Mouse (Mus musculus) cerebellum, adult 2 months (tissue): Measurements from ENCODE around the gene Ube3b. TPM values are rescaled to one million over a fixed set of nuclear protein-coding genes. Genes with fewer than 3 reads are reported as not detected.
A peak's percentile ranks its signal among the peaks of the same experiment; 100 is the strongest.

Experiments
- DNase-seq, 2 experiments: peaks; one replicate each; pipeline ENCODE4 v3.0.0; 2021
- H3K27ac ChIP-seq: fragments of 200-500 bp; 2 replicates; pipeline ENCODE4 v1.5.1; 2012; ENCODE audit warnings: low read length, control low read depth, inconsistent platforms; ENCODE audit not compliant: insufficient read depth
- H3K27me3 ChIP-seq: fragments of 200-500 bp; 2 replicates; pipeline ENCODE4 v1.6.1; 2012; ENCODE audit warnings: inconsistent platforms, mild to moderate bottlenecking, low read length, moderate library complexity; ENCODE audit not compliant: control insufficient read depth, insufficient read depth
- H3K4me1 ChIP-seq: fragments of 200-500 bp; 2 replicates; pipeline ENCODE4 v1.6.1; 2011; ENCODE audit warnings: low read length; ENCODE audit not compliant: control insufficient read depth, insufficient read depth
- H3K4me3 ChIP-seq: fragments of 200-500 bp; replicated peaks from 2 replicates; pipeline ENCODE3; 2011; ENCODE audit warnings: mild to moderate bottlenecking, low read depth, low read length, control low read depth; ENCODE audit not compliant: insufficient read depth
- CTCF ChIP-seq: fragments of 200-500 bp; IDR thresholded peaks from 2 replicates; pipeline ENCODE4 v1.5.1; 2011; ENCODE audit warnings: low read depth, mild to moderate bottlenecking, control low read depth, low read length, moderate library complexity, borderline replicate concordance; ENCODE audit not compliant: insufficient read depth
- POLR2A ChIP-seq: fragments of 200-500 bp; IDR thresholded peaks from 2 replicates; pipeline ENCODE4 v1.6.1; 2011; ENCODE audit warnings: low read length, control low read depth, borderline replicate concordance; ENCODE audit not compliant: insufficient read depth
- WGBS: fragments of 180-500 bp; shearing (Covaris S2); methylation state at CpG from one replicate; pipeline ENCODE4 v1.1.7; 2018; 5-methylcytosine and 5-hydroxymethylcytosine counted together
- polyA plus RNA-seq: library from polyadenylated mRNA; depleted of rRNA; stranded (reverse); fragments of >200 nt; gene quantifications from 2 replicates; pipeline ENCODE4 v1.2.3, GENCODE M21; 2012

Gene Ube3b
- polyA plus RNA-seq, 1 experiment, result 62.9 TPM

DNA sequence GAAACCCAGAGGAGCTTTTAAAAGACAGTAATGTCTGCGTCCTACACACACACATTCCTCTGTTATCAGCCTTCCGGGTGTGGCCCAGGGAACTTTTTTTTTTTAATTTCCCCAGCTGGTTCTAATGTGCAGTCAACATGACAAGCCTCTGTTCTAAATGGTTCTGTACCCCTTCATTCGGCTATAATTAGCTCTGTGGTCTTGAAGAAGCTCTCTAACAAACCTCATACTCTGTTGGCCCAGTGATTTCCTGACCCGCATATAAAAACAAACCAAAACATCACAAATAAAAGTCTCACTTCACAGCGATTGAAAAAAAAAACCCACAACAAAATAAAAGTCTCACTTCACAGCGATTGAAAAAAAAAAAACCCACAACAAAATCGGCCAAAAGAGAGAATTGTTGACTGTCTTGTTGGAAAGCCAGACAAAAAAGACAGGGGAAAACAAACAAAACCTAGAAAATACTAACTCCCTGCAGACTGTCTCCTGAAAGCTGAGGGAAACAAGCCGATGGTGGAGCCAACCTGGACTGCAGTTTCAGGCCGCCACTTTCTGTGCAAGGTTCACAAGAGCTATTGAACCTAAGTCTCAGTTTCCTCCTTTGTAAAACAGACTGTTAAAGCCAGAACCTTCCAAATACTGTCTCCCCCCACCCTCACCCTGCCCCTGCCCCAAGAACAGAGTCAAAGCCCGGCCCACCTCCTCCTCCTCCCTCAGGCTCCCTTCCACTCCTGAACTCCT is 2.1 kb upstream of the Ube3b start:
- no peak for DNase-seq
- 68% methylated on average over 10 of the region's 10 CpGs for WGBS
- Histone ChIP-seq H3K4me3 (no peak overlapping the region), H3K27me3 (no peaks in the 10 kb centered on the region), H3K4me1 (peaks cover 5% of the 10 kb centered on the region; the same call in 1 of the 2 replicates), H3K27ac (no peak overlapping the region)
- no peak for TF ChIP-seq CTCF
- TF ChIP-seq POLR2A, result no peak

DNA sequence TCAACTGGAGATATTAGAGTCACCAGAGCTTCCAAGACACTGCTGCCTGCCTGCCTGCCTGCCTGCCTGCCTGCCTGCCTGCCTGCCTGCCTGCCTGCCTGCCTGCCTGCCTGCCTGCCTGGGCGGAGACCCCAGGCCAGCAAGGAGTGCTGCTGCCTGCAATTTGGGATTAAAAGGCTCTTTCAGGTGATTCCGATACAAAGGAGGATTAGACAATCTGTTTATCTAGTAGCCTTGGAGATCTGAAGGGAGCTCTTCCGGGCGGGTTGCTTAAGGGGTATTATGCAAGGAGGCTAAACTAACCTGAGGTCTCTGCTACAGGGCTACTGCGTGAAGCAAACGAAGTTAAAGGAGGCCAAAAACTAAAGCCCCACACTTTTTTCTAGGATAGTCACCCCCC is 1.5 kb upstream of the Ube3b start:
- WGBS, result 70% methylated on average over 6 of the region's 6 CpGs

DNA sequence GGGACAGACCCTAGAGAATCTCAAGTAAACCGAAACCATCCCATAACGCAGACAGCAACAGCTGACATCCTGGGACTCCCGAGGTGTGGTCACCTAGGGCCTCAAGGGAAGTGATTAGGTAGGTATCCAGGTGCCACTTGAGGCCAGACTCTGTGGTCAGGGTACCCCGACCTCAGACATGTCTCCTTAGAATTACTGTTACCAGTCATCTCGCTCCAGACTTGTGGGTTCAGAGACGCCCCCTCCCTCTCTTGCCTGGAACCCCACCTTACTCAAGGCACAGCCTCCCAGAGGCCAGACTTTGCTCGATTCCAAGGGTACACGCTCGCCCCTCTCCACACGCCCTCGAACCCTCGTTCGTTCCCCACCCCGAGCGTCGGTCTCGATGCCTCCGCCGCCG is 644 bp upstream of the Ube3b start:
- peak overlapping the region; percentile 95 for H3K4me3 ChIP-seq
- no peaks in the 10 kb centered on the region for H3K27me3 ChIP-seq
- peak overlapping the region; percentile 54; the same call in 1 of the 2 replicates for H3K27ac ChIP-seq
- H3K4me1 ChIP-seq, result peaks cover 5% of the 10 kb centered on the region; the same call in 1 of the 2 replicates
- TF ChIP-seq POLR2A (no peak), CTCF (no peak)
- WGBS, result 2% methylated on average over 20 of the region's 20 CpGs
- DNase-seq, result peak in 1 of 2 experiments; percentile 12

More for the DNA sequence above, 1.5 kb upstream of the Ube3b start:
- TF ChIP-seq POLR2A, result no peak
- TF ChIP-seq CTCF, result no peak
- DNase-seq, result no peak
- H3K27me3 ChIP-seq, result no peaks in the 10 kb centered on the region
- H3K27ac ChIP-seq, result no peak overlapping the region
- H3K4me3 ChIP-seq, result no peak overlapping the region
- H3K4me1 ChIP-seq, result peaks cover 5% of the 10 kb centered on the region; the same call in 1 of the 2 replicates

DNA sequence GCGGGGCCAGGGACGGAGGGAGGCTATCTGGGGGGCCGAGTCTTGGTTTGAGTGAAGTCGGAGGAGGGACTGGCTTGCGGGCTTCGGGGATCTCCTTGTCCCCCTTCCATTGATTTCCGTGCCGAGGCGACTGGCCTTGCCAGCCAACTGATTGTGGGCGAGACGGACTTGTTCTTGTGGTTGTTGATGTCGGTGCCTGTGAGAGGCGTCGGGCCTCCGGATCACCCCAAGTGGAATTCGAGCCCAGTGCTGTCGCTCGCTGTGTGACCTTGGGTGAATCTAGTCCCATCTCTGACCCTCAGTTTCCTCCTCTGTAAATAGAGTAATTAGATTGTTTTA is 575 bp downstream of the Ube3b start:
- H3K27ac ChIP-seq, result peak overlapping the region; percentile 93
- H3K27me3 ChIP-seq, result no peaks in the 10 kb centered on the region
- no peak for TF ChIP-seq CTCF
- no peak for TF ChIP-seq POLR2A
- under 1% methylated on average over 18 of the region's 18 CpGs for WGBS
- DNase-seq, result no peak
- H3K4me1 ChIP-seq, result peaks cover 5% of the 10 kb centered on the region; the same call in 1 of the 2 replicates
- peak overlapping the region; percentile 95 for H3K4me3 ChIP-seq

DNA sequence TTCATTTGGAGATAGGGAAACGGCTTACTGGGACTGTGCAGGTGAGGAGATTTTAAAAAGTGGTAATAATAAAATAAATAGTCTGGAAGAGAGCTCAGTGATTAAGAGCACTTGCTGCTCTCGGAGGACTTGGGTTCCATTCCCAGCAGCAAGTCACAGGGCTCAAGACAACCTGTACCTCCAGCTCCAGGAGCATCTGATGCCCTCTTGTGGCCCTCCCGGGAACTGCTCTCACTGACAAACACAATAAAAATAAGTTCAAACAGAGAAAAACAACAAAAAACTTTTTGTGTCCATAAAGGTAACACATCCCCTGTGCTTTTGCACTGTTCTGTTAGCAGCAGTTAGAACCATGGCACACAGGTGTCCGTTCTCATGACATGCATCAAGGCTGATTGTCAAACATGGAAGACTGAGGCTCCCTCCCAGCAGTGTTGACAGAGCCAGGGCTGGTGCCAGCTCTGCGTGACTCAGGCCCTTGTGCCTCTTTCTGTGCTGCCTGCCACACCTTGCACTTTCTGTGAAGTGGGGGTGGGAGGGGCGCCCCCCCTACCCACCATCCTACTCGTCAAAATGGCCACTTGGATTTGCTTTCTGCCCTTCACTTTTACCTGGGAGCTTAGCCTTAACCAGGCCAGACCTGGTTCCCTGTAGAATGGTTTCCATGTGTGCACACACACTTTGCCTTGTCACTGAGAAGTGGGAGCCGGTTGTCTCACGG is 2.9 kb downstream of the Ube3b start:
- Histone ChIP-seq H3K27me3 (no peaks in the 10 kb centered on the region), H3K4me1 (peaks cover 5% of the 10 kb centered on the region; the same call in 1 of the 2 replicates), H3K4me3 (no peak overlapping the region), H3K27ac (no peak overlapping the region)
- TF ChIP-seq CTCF (peak; percentile 58; the same call in 1 of the 2 replicates), POLR2A (no peak)
- no peak for DNase-seq
- 73% methylated on average over 9 of the region's 9 CpGs for WGBS

DNA sequence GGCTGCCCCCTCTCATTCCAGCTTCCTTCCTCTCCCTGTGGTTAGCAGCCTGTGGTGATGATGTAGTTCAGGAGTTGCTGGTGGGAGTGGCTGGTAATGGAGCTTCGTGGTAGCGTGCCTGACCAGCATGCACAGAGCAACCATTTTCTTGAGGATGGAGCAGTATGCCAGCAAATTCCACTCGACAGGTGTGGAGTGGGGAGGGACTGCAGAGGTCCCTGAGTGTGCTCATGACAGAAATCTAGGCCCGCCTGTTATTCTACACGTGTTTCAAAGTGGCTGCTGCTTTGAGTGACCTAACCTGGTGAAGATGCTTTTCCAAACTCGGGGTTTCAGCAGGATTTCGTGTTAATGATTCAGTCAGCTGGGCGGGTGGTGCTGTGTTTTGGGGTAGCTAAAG is 4.0 kb downstream of the Ube3b start:
- no peak overlapping the region for H3K4me3 ChIP-seq
- DNase-seq, result no peak
- WGBS, result 89% methylated on average over 8 of the region's 8 CpGs
- H3K4me1 ChIP-seq, result peaks cover 5% of the 10 kb centered on the region; the same call in 1 of the 2 replicates
- no peaks in the 10 kb centered on the region for H3K27me3 ChIP-seq
- no peak overlapping the region for H3K27ac ChIP-seq
- TF ChIP-seq CTCF (no peak), POLR2A (no peak)

DNA sequence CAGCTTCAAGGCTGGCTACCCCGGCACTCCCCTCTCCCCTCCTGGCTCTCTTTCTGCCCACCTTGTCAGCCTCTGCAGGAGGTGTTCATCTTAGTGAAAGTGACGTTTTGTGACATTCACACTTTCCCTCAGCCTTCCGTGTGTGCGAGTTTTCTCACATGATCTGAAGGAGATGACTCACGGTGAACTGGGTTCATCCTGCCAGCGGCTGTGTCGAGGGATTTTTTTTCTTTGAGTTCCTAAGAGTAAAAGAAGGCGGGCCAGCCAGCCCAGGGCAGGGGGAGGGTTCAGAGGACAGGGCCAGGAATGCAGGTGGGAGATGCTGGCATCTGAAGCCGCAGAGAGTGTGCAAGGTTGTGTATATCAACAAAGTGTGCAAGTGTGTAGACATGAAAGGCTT is 12.8 kb downstream of the Ube3b start:
- DNase-seq, result no peak
- 83% methylated on average over 9 of the region's 9 CpGs for WGBS
- no peak overlapping the region for H3K4me3 ChIP-seq
- H3K4me1 ChIP-seq, result no peaks in the 10 kb centered on the region
- no peak overlapping the region for H3K27ac ChIP-seq
- no peaks in the 10 kb centered on the region for H3K27me3 ChIP-seq
- TF ChIP-seq POLR2A (no peak), CTCF (no peak)
